In genomic region chr6:52420276-52420970, GRCm38 (mm10) we compare ENCODE assay signal across 28 mouse cellular contexts.
"Had no signal": no experiment of that assay in that cellular context is flagged by ENCODE, and none has a peak within 500 bp of the region (broad histone marks: within the 10 kb centered on the region; RNA-seq: fewer than 3 reads in every experiment).

No protein-coding gene starts in this region.

- H3K36me3 ChIP-seq: embryonic facial prominence, embryonic 10.5 days; embryonic facial prominence, embryonic 12.5 days; embryonic facial prominence, embryonic 13.5 days; embryonic facial prominence, embryonic 15.5 days; forebrain, embryonic 10.5 days; forebrain, embryonic 12.5 days; forebrain, embryonic 15.5 days had no signal

- H3K4me3 ChIP-seq: embryonic facial prominence, embryonic 10.5 days; embryonic facial prominence, embryonic 12.5 days; embryonic facial prominence, embryonic 13.5 days; embryonic facial prominence, embryonic 15.5 days; erythroblast, embryonic 14.5 days; forebrain, embryonic 10.5 days; forebrain, embryonic 12.5 days; forebrain, embryonic 13.5 days; forebrain, embryonic 15.5 days; gastrocnemius, adult 2 months had no signal

- H3K27me3 ChIP-seq: embryonic facial prominence, embryonic 12.5 days; embryonic facial prominence, embryonic 13.5 days; embryonic facial prominence, embryonic 15.5 days; forebrain, embryonic 12.5 days; forebrain, embryonic 13.5 days had no signal

- ATAC-seq: forebrain, embryonic 13.5 days; forebrain, embryonic 14.5 days; forebrain, embryonic 15.5 days; forebrain, embryonic 16.5 days; forebrain, postnatal 0 days had no signal

- H3K4me2 ChIP-seq: embryonic facial prominence, embryonic 12.5 days; embryonic facial prominence, embryonic 13.5 days; embryonic facial prominence, embryonic 15.5 days; forebrain, embryonic 12.5 days; forebrain, embryonic 13.5 days; forebrain, embryonic 15.5 days had no signal

- DNase-seq: cerebellum, adult 18-20 months; cerebellum, adult 2 months; cerebellum, adult 8-10 months; cerebellum, adult 9-10 months; cerebellum, adult 9-11 months; cerebellum, postnatal 10 days; cerebellum, postnatal 14 days; cerebellum, postnatal 25 days; cerebellum, postnatal 36 days; embryo, embryonic 11 days; forebrain, postnatal 0 days; gastrocnemius, adult 2 months; gastrocnemius, postnatal 10 days; gastrocnemius, postnatal 14 days; gastrocnemius, postnatal 25 days; gastrocnemius, postnatal 36 days; heart, adult 18-20 months had no signal

- H3K9ac ChIP-seq: embryonic facial prominence, embryonic 12.5 days; embryonic facial prominence, embryonic 13.5 days; embryonic facial prominence, embryonic 15.5 days; forebrain, embryonic 12.5 days; forebrain, embryonic 13.5 days; forebrain, embryonic 15.5 days; forebrain, postnatal 0 days had no signal

- H3K9me3 ChIP-seq: embryonic facial prominence, embryonic 10.5 days; embryonic facial prominence, embryonic 12.5 days; embryonic facial prominence, embryonic 13.5 days; embryonic facial prominence, embryonic 15.5 days; forebrain, embryonic 10.5 days; forebrain, embryonic 12.5 days; forebrain, embryonic 13.5 days; forebrain, embryonic 15.5 days had no signal

- H3K27ac ChIP-seq: embryonic facial prominence, embryonic 10.5 days; embryonic facial prominence, embryonic 12.5 days; embryonic facial prominence, embryonic 13.5 days; embryonic facial prominence, embryonic 15.5 days; forebrain, embryonic 10.5 days; forebrain, embryonic 12.5 days; forebrain, embryonic 13.5 days; forebrain, embryonic 15.5 days; gastrocnemius, adult 2 months had no signal
